In the genomic region with DNA sequence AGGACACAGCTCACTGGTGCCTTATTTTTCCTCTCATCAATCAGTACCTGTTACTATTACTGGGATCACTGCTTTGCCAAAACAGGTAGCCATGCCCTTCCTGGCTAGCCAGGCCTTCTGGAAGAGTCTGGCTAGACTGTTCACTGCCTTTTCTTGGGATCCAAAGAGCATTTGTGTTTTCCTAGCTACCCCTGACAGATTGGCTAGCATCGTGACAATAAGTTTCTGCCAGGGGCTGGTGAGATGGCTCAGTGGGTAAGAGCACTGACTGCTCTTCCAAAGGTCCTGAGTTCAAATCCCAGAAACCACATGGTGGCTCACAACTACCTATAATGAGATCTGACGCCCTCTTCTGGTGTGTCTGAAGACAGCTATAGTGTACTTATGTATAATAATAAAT, we compare ENCODE assay signal across 10 mouse cellular contexts. TPM values are rescaled to one million over a fixed set of nuclear protein-coding genes. Genes with fewer than 3 reads are reported as not detected.
"Had no signal": no experiment of that assay in that cellular context is flagged by ENCODE, and none has a peak within 500 bp of the region (broad histone marks: within the 10 kb centered on the region; RNA-seq: fewer than 3 reads in every experiment).

No protein-coding gene starts in this region.

RNA-seq across cellular contexts. Expression of a gene that starts 7.9 kb away (rescaled TPM):
- total RNA-seq: heart, postnatal 36 days; layer of hippocampus, adult 18-20 months; layer of hippocampus, adult 2 months; layer of hippocampus, adult 8-10 months; layer of hippocampus, postnatal 25 days; layer of hippocampus, postnatal 36 days; left cerebral cortex, adult 18-20 months; left cerebral cortex, adult 2 months; left cerebral cortex, adult 8-10 months had no signal
- polyA plus RNA-seq: kidney, adult 2 months had no signal
